Mouse (Mus musculus) frontal cortex, adult 2 months (tissue): ENCODE results near the gene Prmt2. TPM values are rescaled to one million over a fixed set of nuclear protein-coding genes. Genes with fewer than 3 reads are reported as not detected.

Experiments used
- DNase-seq, 2 experiments: peaks; one replicate each; pipeline ENCODE4 v3.0.0; 2022; ENCODE audit warnings: low spot score in 1 of 2; ENCODE audit errors: extremely low spot score in 1 of 2
- polyA plus RNA-seq: library from polyadenylated mRNA; depleted of rRNA; stranded (reverse); fragments of >200 nt; gene quantifications from 2 replicates; pipeline ENCODE4 v1.2.3, GENCODE M21; 2012; rRNA removed

Prmt2 gene
- polyA plus RNA-seq, 1 experiment, result 98.4 TPM

- DNase-seq, result no peak
These were observed 11.7 kb downstream of the Prmt2 start for GRCm38 (mm10) chr10:76225944-76226343.

- DNase-seq, result no peak
These were observed 19.4 kb downstream of the Prmt2 start for GRCm38 (mm10) chr10:76218240-76218639.

- no peak for DNase-seq
These were observed 20.6 kb downstream of the Prmt2 start for GRCm38 (mm10) chr10:76217056-76217455.

- no peak for DNase-seq
These were observed 23.5 kb downstream of the Prmt2 start for GRCm38 (mm10) chr10:76214161-76214560.

GRCm38 (mm10) chr10:76212121-76212520, 25.5 kb downstream of the Prmt2 start:
- no peak for DNase-seq

- DNase-seq, result no peak
These were observed 26.9 kb downstream of the Prmt2 start for GRCm38 (mm10) chr10:76210806-76211205.

- no peak for DNase-seq
These were observed 28.4 kb downstream of the Prmt2 start for GRCm38 (mm10) chr10:76209241-76209640.

- DNase-seq, result no peak
These were observed 30.3 kb downstream of the Prmt2 start for GRCm38 (mm10) chr10:76207262-76207796.

- peak in 1 of 2 experiments; percentile 62 for DNase-seq
These were observed 33.8 kb downstream of the Prmt2 start for GRCm38 (mm10) chr10:76203798-76204283.

GRCm38 (mm10) chr10:76201978-76202377, 35.7 kb downstream of the Prmt2 start:
- DNase-seq, result peak in 1 of 2 experiments; percentile 86

GRCm38 (mm10) chr10:76201416-76201815, 36.2 kb downstream of the Prmt2 start:
- DNase-seq, result no peak

- no peak for DNase-seq
These were observed 49.7 kb downstream of the Prmt2 start for GRCm38 (mm10) chr10:76188010-76188409.

GRCm38 (mm10) chr10:76185216-76185615, 52.4 kb downstream of the Prmt2 start:
- DNase-seq, result no peak

- no peak for DNase-seq
These were observed 62.8 kb downstream of the Prmt2 start for GRCm38 (mm10) chr10:76174899-76175298.

GRCm38 (mm10) chr10:76158009-76158408, 79.7 kb downstream of the Prmt2 start:
- DNase-seq, result no peak

GRCm38 (mm10) chr10:76157528-76157927, 80.1 kb downstream of the Prmt2 start:
- no peak for DNase-seq

Other genes starting within 250 kb of the Prmt2 start
- 8.8 and 9.7 TPM in 2 replicates for gene Zfp280b, start 205.2 kb downstream of the Prmt2 start, polyA plus RNA-seq
- not detected in 2 replicates for gene Slc5a4b, start 126.9 kb downstream of the Prmt2 start, polyA plus RNA-seq
- gene Slc5a4a, start 90.4 kb downstream of the Prmt2 start, polyA plus RNA-seq, result 0.06 and 0.16 TPM in 2 replicates
- 241 and 271 TPM in 2 replicates for gene S100b, start 16.0 kb upstream of the Prmt2 start, polyA plus RNA-seq
- 39.2 and 43.1 TPM in 2 replicates for gene Dip2a, start 107.4 kb upstream of the Prmt2 start, polyA plus RNA-seq
- not detected in 2 replicates for gene AC141477.1, start 202.6 kb upstream of the Prmt2 start, polyA plus RNA-seq
- 22.8 and 24.3 TPM in 2 replicates for gene Pcnt, start 204.9 kb upstream of the Prmt2 start, polyA plus RNA-seq
- not detected in 2 replicates for gene 2610028H24Rik, start 211.2 kb upstream of the Prmt2 start, polyA plus RNA-seq
- gene Mcm3ap, start 231.1 kb upstream of the Prmt2 start, polyA plus RNA-seq, result 49.5 and 51.7 TPM in 2 replicates
- gene Ybey, start 231.2 kb upstream of the Prmt2 start, polyA plus RNA-seq, result 3.0 and 3.6 TPM in 2 replicates